ENCODE assay signal across 24 mouse cellular contexts in genomic region chr14:51482051-51482715, GRCm38 (mm10). TPM values are rescaled to one million over a fixed set of nuclear protein-coding genes. Genes with fewer than 3 reads are reported as not detected.
A peak's percentile ranks its signal among the peaks of the same experiment; 100 is the strongest.
DNase-seq lines count a peak whose midpoint lies in the region; ATAC-seq and TF ChIP-seq lines count a peak whose summit lies in the region.
"Had no signal": no experiment of that assay in that cellular context is flagged by ENCODE, and none has a peak within 500 bp of the region (broad histone marks: within the 10 kb centered on the region; RNA-seq: fewer than 3 reads in every experiment).

No protein-coding gene starts in this region.

- no peak for TF ChIP-seq CTCF in heart, adult 2 months (IDR thresholded peaks at IDR 0.05)
- TF ChIP-seq CTCF in liver, adult 2 months (IDR thresholded peaks at IDR 0.05; ENCODE audit: low read depth, low read length), result no peak
- TF ChIP-seq CTCF in MEL (IDR thresholded peaks at IDR 0.05 in 2 of 3, conservative IDR thresholded peaks at IDR 0.05 in 1 of 3; ENCODE audit: control insufficient read depth in 1 of 3, insufficient read depth in 1 of 3, low read depth in 2 of 3, low read length in 3 of 3, poor library complexity in 1 of 3, severe bottlenecking in 1 of 3), result no peak

- TF ChIP-seq POLR2A in heart, adult 2 months (IDR thresholded peaks at IDR 0.05; ENCODE audit: insufficient read depth, low read depth, low read length), result no peak
- TF ChIP-seq POLR2A in liver, adult 2 months (IDR thresholded peaks at IDR 0.05; ENCODE audit: extremely low read depth, insufficient read depth, low read length), result no peak
- TF ChIP-seq POLR2A in MEL (IDR thresholded peaks at IDR 0.05; ENCODE audit: control insufficient read depth in 1 of 2, insufficient read depth in 1 of 2, low read depth in 1 of 2, low read length in 2 of 2, poor library complexity in 1 of 2) (no peak), myocyte (IDR thresholded peaks at IDR 0.05; ENCODE audit: insufficient read length, low read depth) (no peak)

- no peaks in the 10 kb centered on the region for H3K36me3 ChIP-seq in heart, adult 2 months (ENCODE audit: control insufficient read depth, insufficient read depth, low read length)
- no peaks in the 10 kb centered on the region for H3K36me3 ChIP-seq in liver, adult 2 months (ENCODE audit: control insufficient read depth, insufficient read depth, low read length)
- H3K36me3 ChIP-seq in MEL (ENCODE audit: control insufficient read depth in 1 of 2, insufficient read depth in 2 of 2, low read length in 2 of 2) (no peaks in the 10 kb centered on the region), myocyte (ENCODE audit: control insufficient read depth, insufficient read depth) (no peaks in the 10 kb centered on the region)
- no peaks in the 10 kb centered on the region for H3K36me3 ChIP-seq in midbrain, embryonic 16.5 days (ENCODE audit: control insufficient read depth, insufficient read depth, low read length)
- H3K36me3 ChIP-seq: embryonic facial prominence, embryonic 13.5 days; hindbrain, embryonic 13.5 days; liver, embryonic 13.5 days had no signal

- 54% methylated on average over 5 of the region's 5 CpGs for WGBS in heart, adult 2 months
- WGBS in liver, adult 2 months, result 75% methylated on average over 5 of the region's 5 CpGs
- WGBS in midbrain, embryonic 16.5 days, result 89% methylated on average over 5 of the region's 5 CpGs

- H3K27me3 ChIP-seq in heart, adult 2 months (ENCODE audit: control insufficient read depth, insufficient read depth, low read length), result no peaks in the 10 kb centered on the region
- no peaks in the 10 kb centered on the region for H3K27me3 ChIP-seq in liver, adult 2 months (ENCODE audit: control insufficient read depth, insufficient read depth, low read length)
- no peaks in the 10 kb centered on the region for H3K27me3 ChIP-seq in MEL (ENCODE audit: control insufficient read depth in 1 of 2, insufficient read depth in 2 of 2, low read length in 2 of 2)
- no peaks in the 10 kb centered on the region for H3K27me3 ChIP-seq in myocyte (ENCODE audit: control insufficient read depth, insufficient read depth, insufficient read length)
- no peaks in the 10 kb centered on the region for H3K27me3 ChIP-seq in midbrain, embryonic 16.5 days (ENCODE audit: control insufficient read depth, insufficient read depth, low read depth, low read length)
- H3K27me3 ChIP-seq: embryonic facial prominence, embryonic 13.5 days; forebrain, embryonic 13.5 days; hindbrain, embryonic 13.5 days; liver, embryonic 13.5 days; Patski had no signal

- ATAC-seq in midbrain, embryonic 16.5 days, result no peak
- ATAC-seq: CD4-positive, CD25-positive, alpha-beta regulatory T cell, adult 4 months; forebrain, embryonic 13.5 days; Patski had no signal

- intact Hi-C loops in heart, adult 2 months (cut with DNase I), result loop anchor here (5.0 kb wide), 1 partner anchor 380 kb away; no protein-coding TSS in a partner anchor

- no peak for DNase-seq in heart, adult 2 months
- no peak for DNase-seq in heart, postnatal 4 days
- peak; percentile 20 for DNase-seq in liver, adult 2 months (ENCODE audit: extremely low read depth, low read depth, low spot score)
- no peak for DNase-seq in liver
- peak; percentile 7 for DNase-seq in MEL (ENCODE audit: low read depth, low spot score)
- DNase-seq: kidney, adult 8-10 months; layer of hippocampus, adult 9-11 months; liver, embryonic 13.5 days; lung, postnatal 4 days; retina, postnatal 1 day; thymus, postnatal 4 days had no signal

- H3K27ac ChIP-seq in heart, adult 2 months, result no peak overlapping the region
- H3K27ac ChIP-seq in liver, adult 2 months (replicated peaks; ENCODE audit: insufficient read depth, low read depth, low read length), result no peak overlapping the region
- H3K27ac ChIP-seq in MEL (ENCODE audit: control insufficient read depth, low read depth, low read length), result no peak overlapping the region
- H3K27ac ChIP-seq in midbrain, embryonic 16.5 days (ENCODE audit: low read length), result no peak overlapping the region
- H3K27ac ChIP-seq: embryonic facial prominence, embryonic 13.5 days; forebrain, embryonic 13.5 days; hindbrain, embryonic 13.5 days; liver, embryonic 13.5 days; stomach, postnatal 0 days had no signal

- no peak overlapping the region for H3K9ac ChIP-seq in heart, adult 2 months (ENCODE audit: low read depth, low read length)
- no peak overlapping the region for H3K9ac ChIP-seq in liver, adult 2 months (ENCODE audit: low read depth, low read length)
- H3K9ac ChIP-seq in MEL (ENCODE audit: control insufficient read depth, low read depth, low read length, poor library complexity, severe bottlenecking), result no peak overlapping the region
- no peak overlapping the region for H3K9ac ChIP-seq in midbrain, embryonic 16.5 days (ENCODE audit: low read depth, low read length)
- H3K9ac ChIP-seq: embryonic facial prominence, embryonic 13.5 days; forebrain, embryonic 13.5 days; hindbrain, embryonic 13.5 days; liver, embryonic 13.5 days had no signal

- no peak overlapping the region for H3ac ChIP-seq in myocyte (ENCODE audit: control insufficient read depth, insufficient read length)

- TF ChIP-seq EP300 in heart, adult 2 months (IDR thresholded peaks at IDR 0.05; ENCODE audit: insufficient read depth, low read depth, low read length), result no peak
- TF ChIP-seq EP300 in MEL (IDR thresholded peaks at IDR 0.05; ENCODE audit: low read depth in 1 of 2, low read length in 2 of 2), result no peak

- no peaks in the 10 kb centered on the region for H3K4me1 ChIP-seq in heart, adult 2 months (ENCODE audit: control insufficient read depth, insufficient read depth, low read length)
- H3K4me1 ChIP-seq in liver, adult 2 months (ENCODE audit: control insufficient read depth, insufficient read depth, low read length), result no peaks in the 10 kb centered on the region
- H3K4me1 ChIP-seq in MEL (ENCODE audit: control insufficient read depth in 1 of 2, insufficient read depth in 2 of 2, low read length in 2 of 2), result no peaks in the 10 kb centered on the region; a peak in 1 of 4 replicates
- no peaks in the 10 kb centered on the region for H3K4me1 ChIP-seq in midbrain, embryonic 16.5 days (ENCODE audit: control insufficient read depth, insufficient read depth, low read length)
- H3K4me1 ChIP-seq: embryonic facial prominence, embryonic 13.5 days; forebrain, embryonic 13.5 days; hindbrain, embryonic 13.5 days; liver, embryonic 13.5 days had no signal

- H3K79me2 ChIP-seq in heart, adult 2 months (replicated peaks; ENCODE audit: control insufficient read depth, insufficient read depth, low read length), result no peaks in the 10 kb centered on the region
- H3K79me2 ChIP-seq in liver, adult 2 months (ENCODE audit: control insufficient read depth, insufficient read depth, low read length), result no peaks in the 10 kb centered on the region
- H3K79me2 ChIP-seq in MEL (ENCODE audit: control insufficient read depth, insufficient read depth, low read length, poor library complexity) (no peaks in the 10 kb centered on the region), myocyte (ENCODE audit: control insufficient read depth, insufficient read depth) (no peaks in the 10 kb centered on the region)

- H3K4me3 ChIP-seq in heart, adult 2 months, result peak overlapping the region; percentile 29
- no peak overlapping the region for H3K4me3 ChIP-seq in liver, adult 2 months (ENCODE audit: insufficient read depth, low read depth, low read length)
- H3K4me3 ChIP-seq in MEL (ENCODE audit: control insufficient read depth in 1 of 2, insufficient read depth in 1 of 2, low read depth in 2 of 2, low read length in 2 of 2) (peak overlapping the region; percentile 51 to 66), myocyte (peak overlapping the region; percentile 58)
- no peak overlapping the region for H3K4me3 ChIP-seq in midbrain, embryonic 16.5 days (ENCODE audit: low read depth, low read length)
- H3K4me3 ChIP-seq: embryonic facial prominence, embryonic 13.5 days; forebrain, embryonic 13.5 days; hindbrain, embryonic 13.5 days; liver, embryonic 13.5 days had no signal

- H3K4me2 ChIP-seq in myocyte (ENCODE audit: low read depth), result peak overlapping the region; percentile 92
- no peak overlapping the region for H3K4me2 ChIP-seq in midbrain, embryonic 16.5 days (ENCODE audit: low read length)
- H3K4me2 ChIP-seq: embryonic facial prominence, embryonic 13.5 days; forebrain, embryonic 13.5 days; hindbrain, embryonic 13.5 days; liver, embryonic 13.5 days had no signal

- no peak for TF ChIP-seq RAD21 in MEL (IDR thresholded peaks at IDR 0.05; ENCODE audit: low read depth, low read length)

- H3K9me3 ChIP-seq in MEL (replicated peaks; ENCODE audit: insufficient read depth, low read length), result no peaks in the 10 kb centered on the region
- no peaks in the 10 kb centered on the region for H3K9me3 ChIP-seq in midbrain, embryonic 16.5 days (replicated peaks; ENCODE audit: control insufficient read depth, low read length, poor library complexity, severe bottlenecking)
- H3K9me3 ChIP-seq: embryonic facial prominence, embryonic 13.5 days had no signal

TF ChIP-seq in MEL, 35 proteins besides CTCF, POLR2A, EP300 and RAD21 (continues in another document):
- TF ChIP-seq MXI1 (IDR thresholded peaks at IDR 0.05; ENCODE audit: low read depth, low read length) (no peak), SMC3 (IDR thresholded peaks at IDR 0.05; ENCODE audit: low read depth, low read length) (no peak), MAX (IDR thresholded peaks at IDR 0.05; ENCODE audit: low read length) (no peak), CHD1 (IDR thresholded peaks at IDR 0.05; ENCODE audit: low read depth, low read length) (no peak), MAFK (IDR thresholded peaks at IDR 0.05; ENCODE audit: borderline replicate concordance, low read depth, low read length) (no peak), ZC3H11A (IDR thresholded peaks at IDR 0.05; ENCODE audit: low read depth, low read length) (no peak)

TF ChIP-seq in myocyte, 11 proteins besides CTCF, POLR2A, EP300 and RAD21 (continues in another document):
- TF ChIP-seq TCF3 (IDR thresholded peaks at IDR 0.05; ENCODE audit: insufficient read length, low read depth) (no peak), REST (IDR thresholded peaks at IDR 0.05; ENCODE audit: insufficient read depth, insufficient read length) (no peak), MYOG (IDR thresholded peaks at IDR 0.05; ENCODE audit: control insufficient read depth in 1 of 3, insufficient read depth in 1 of 3, insufficient read length in 2 of 3, low read depth in 2 of 3) (no peak), POLR2AphosphoS2 (IDR thresholded peaks at IDR 0.05; ENCODE audit: insufficient read length, low read depth) (no peak), TCF12 (IDR thresholded peaks at IDR 0.05; ENCODE audit: insufficient read depth, poor library complexity, severe bottlenecking) (no peak), MAX (IDR thresholded peaks at IDR 0.05; ENCODE audit: low read depth) (no peak)

RNA-seq across cellular contexts. Expression of gene Vmn2r89, which starts 30.5 kb away (rescaled TPM):
- not detected for total RNA-seq in heart, adult 2 months (2021)
- not detected in 2 replicates for polyA plus RNA-seq in heart, adult 2 months (2012; rRNA removed)
- total RNA-seq in heart, postnatal 4 days (2021), result not detected
- total RNA-seq in liver, adult 2 months (2014; rRNA removed), result not detected in 2 replicates
- not detected in 2 replicates for polyA plus RNA-seq in liver, adult 2 months (2012; rRNA removed)
- not detected in 2 replicates for total RNA-seq in MEL (2012; rRNA removed)
- polyA plus RNA-seq in MEL (2012; ENCODE audit: insufficient read depth in 1 of 2, insufficient read length in 2 of 2, low read depth in 1 of 2, low replicate concordance in 2 of 2, missing spikeins in 1 of 2), result not detected
- not detected for polyA plus RNA-seq in myocyte (2012; fragmentation: generic; extraction: Trizol)
- polyA plus RNA-seq in midbrain, embryonic 16.5 days (2015; fragmentation: Nextera tagmentation; extraction: Ambion mirVana), result not detected in 2 replicates
- total RNA-seq: adrenal gland, adult 18-20 months; heart, adult 18-20 months; left cerebral cortex, postnatal 25 days had no signal
- polyA plus RNA-seq: embryonic facial prominence, embryonic 13.5 days; forebrain, embryonic 13.5 days; hindbrain, embryonic 13.5 days; liver, embryonic 13.5 days; neural tube, embryonic 14.5 days; Patski; spleen, adult 2 months; stomach, postnatal 0 days had no signal

Comparison
In these comparisons a context has a peak if more than half of its experiments do, and no peak if none do; other contexts are left out.
1. DNase-seq: peak in liver, adult 2 months (single experiment) and MEL (single experiment); none in heart, adult 2 months (0 of 2), heart, postnatal 4 days (single experiment) and liver (single experiment).
2. H3K4me3 ChIP-seq: peak in heart, adult 2 months (single experiment), MEL (2 of 2) and myocyte (single experiment); none in liver, adult 2 months (single experiment) and midbrain, embryonic 16.5 days (single experiment).